Mouse (Mus musculus): ENCODE data around the gene Fars2.

GRCm38 (mm10) chr13:36174772-36175171 lies 57.6 kb downstream of the Fars2 start:
- no peak for TF ChIP-seq CTCF (IDR thresholded peaks at IDR 0.05; ENCODE audit: control insufficient read depth, insufficient read depth, insufficient replicate concordance, low read depth, low read length)
- TF ChIP-seq POLR2A (IDR thresholded peaks at IDR 0.05; ENCODE audit: control insufficient read depth, low read depth, low read length): no peak

Measured in testis, adult 2 months (tissue).